Mouse (Mus musculus) lung, postnatal 0 days (tissue): Measurements from ENCODE around the gene Rab44. TPM values are rescaled to one million over a fixed set of nuclear protein-coding genes. Genes with fewer than 3 reads are reported as not detected.

Experiments
- ATAC-seq: fragments of 200-750 bp; cut with Nextera tagmentation; 2 replicates; pipeline ENCODE4 v1.8.0; 2017; ENCODE audit warnings: moderate library complexity
- DNase-seq: peaks from one replicate; pipeline ENCODE4 v3.0.0-alpha.2; 2016; ENCODE audit warnings: low spot score
- H3K27ac ChIP-seq: fragments of 300-500 bp; sonication (generic); 2 replicates; pipeline ENCODE4 v1.5.1; 2014; ENCODE audit warnings: antibody characterized with exemption, mild to moderate bottlenecking, low read length, mixed read lengths
- H3K27me3 ChIP-seq: fragments of 300-500 bp; sonication (generic); replicated peaks from 2 replicates; pipeline ENCODE4 v1.6.1; 2014; ENCODE audit warnings: low read length, mixed read lengths; ENCODE audit not compliant: insufficient read depth
- H3K36me3 ChIP-seq: fragments of 300-500 bp; sonication (generic); 2 replicates; pipeline ENCODE4 v1.6.1; 2014; ENCODE audit warnings: low read length, mixed read lengths; ENCODE audit not compliant: insufficient read depth
- H3K4me1 ChIP-seq: fragments of 300-500 bp; sonication (generic); 2 replicates; pipeline ENCODE4 v1.6.1; 2014; ENCODE audit warnings: antibody characterized with exemption, low read depth, low read length, mixed read lengths; ENCODE audit not compliant: insufficient read depth
- H3K4me2 ChIP-seq: fragments of 300-500 bp; sonication (generic); replicated peaks from 2 replicates; pipeline ENCODE4 v1.6.1; 2014; ENCODE audit warnings: low read depth, mild to moderate bottlenecking, low read length, moderate library complexity, mixed read lengths
- H3K4me3 ChIP-seq: fragments of 300-500 bp; sonication (generic); 2 replicates; pipeline ENCODE4 v1.5.1; 2014; ENCODE audit warnings: low read depth, low read length
- H3K9ac ChIP-seq: fragments of 300-500 bp; sonication (generic); replicated peaks from 2 replicates; pipeline ENCODE4 v1.6.1; 2014; ENCODE audit warnings: low read depth, mild to moderate bottlenecking
- H3K9me3 ChIP-seq: fragments of 300-500 bp; sonication (generic); 2 replicates; pipeline ENCODE4 v1.6.1; 2016; ENCODE audit warnings: low read length, mixed read lengths
- CTCF ChIP-seq: IDR thresholded peaks from 2 replicates; pipeline ENCODE4 v1.5.1; 2016; ENCODE audit warnings: antibody characterized with exemption, mild to moderate bottlenecking
- EP300 ChIP-seq: IDR thresholded peaks from 2 replicates; pipeline ENCODE4 v1.6.1; 2016; ENCODE audit warnings: antibody characterized with exemption, mild to moderate bottlenecking, control low read depth
- WGBS: fragments of 180-500 bp; shearing (Covaris S2); extraction: QIAGEN DNeasy Blood & Tissue Kit; methylation state at CpG from one replicate; pipeline ENCODE4 v1.1.7; 2014; 5-methylcytosine and 5-hydroxymethylcytosine counted together
- polyA plus RNA-seq: library from polyadenylated mRNA; unstranded; fragments of >200 nt; fragmentation: Nextera tagmentation; extraction: Ambion mirVana; gene quantifications from 2 replicates; pipeline ENCODE4 v1.2.1, GENCODE M21; 2015

The Rab44 gene
- polyA plus RNA-seq, 1 experiment from 2014 or later = 1.0 TPM

- Histone ChIP-seq H3K9me3 (no peaks in the 10 kb centered on the region), H3K27me3 (no peaks in the 10 kb centered on the region), H3K9ac (no peak overlapping the region), H3K27ac (no peak overlapping the region), H3K36me3 (no peaks in the 10 kb centered on the region), H3K4me3 (no peak overlapping the region), H3K4me1 (no peaks in the 10 kb centered on the region), H3K4me2 (no peak overlapping the region)
- WGBS = 94% methylated on average over 15 of the region's 15 CpGs
- TF ChIP-seq EP300 (no peak), CTCF (no peak)
- DNase-seq = no peak
- ATAC-seq = no peak
Measured at GRCm38 (mm10) chr17:29158899-29159298, 45.0 kb downstream of the Rab44 start.

- no peaks in the 10 kb centered on the region; the same call in 1 of the 2 replicates for H3K4me1 ChIP-seq
- DNase-seq (no peak), ATAC-seq (no peak)
- no peak overlapping the region for H3K27ac ChIP-seq
- no peaks in the 10 kb centered on the region for H3K27me3 ChIP-seq
- no peaks in the 10 kb centered on the region for H3K9me3 ChIP-seq
- no peaks in the 10 kb centered on the region for H3K36me3 ChIP-seq
- H3K4me2 ChIP-seq = no peak overlapping the region
- 95% methylated on average over 5 of the region's 5 CpGs for WGBS
- no peak overlapping the region for H3K9ac ChIP-seq
- no peak overlapping the region for H3K4me3 ChIP-seq
- TF ChIP-seq EP300 (no peak), CTCF (no peak)
Measured at GRCm38 (mm10) chr17:29159320-29159719, 45.4 kb downstream of the Rab44 start.

GRCm38 (mm10) chr17:29159743-29160455 is 46.0 kb downstream of the Rab44 start:
- peaks cover 5% of the 10 kb centered on the region for H3K4me1 ChIP-seq
- no peak overlapping the region for H3K9ac ChIP-seq
- H3K9me3 ChIP-seq = no peaks in the 10 kb centered on the region
- no peak overlapping the region for H3K27ac ChIP-seq
- H3K4me3 ChIP-seq = no peak overlapping the region
- ATAC-seq (no peak; the same call in 1 of the 2 replicates), DNase-seq (no peak)
- WGBS = 75% methylated on average over 16 of the region's 16 CpGs
- H3K4me2 ChIP-seq = no peak overlapping the region
- H3K36me3 ChIP-seq = no peaks in the 10 kb centered on the region
- no peaks in the 10 kb centered on the region for H3K27me3 ChIP-seq
- TF ChIP-seq CTCF = no peak
- TF ChIP-seq EP300 = no peak

GRCm38 (mm10) chr17:29162334-29162733 is 48.4 kb downstream of the Rab44 start:
- no peaks in the 10 kb centered on the region for H3K27me3 ChIP-seq
- H3K9ac ChIP-seq = no peak overlapping the region
- 96% methylated on average over 13 of the region's 13 CpGs for WGBS
- no peak for ATAC-seq
- H3K9me3 ChIP-seq = no peaks in the 10 kb centered on the region
- H3K36me3 ChIP-seq = no peaks in the 10 kb centered on the region
- no peak for DNase-seq
- H3K4me3 ChIP-seq = no peak overlapping the region
- TF ChIP-seq EP300 = no peak
- H3K4me1 ChIP-seq = peaks cover 5% of the 10 kb centered on the region
- no peak overlapping the region for H3K4me2 ChIP-seq
- H3K27ac ChIP-seq = no peak overlapping the region

- WGBS = 8% methylated on average over 17 of the region's 17 CpGs
- no peaks in the 10 kb centered on the region for H3K9me3 ChIP-seq
- H3K27me3 ChIP-seq = no peaks in the 10 kb centered on the region
- DNase-seq (peak; percentile 64), ATAC-seq (peak; percentile 63)
- H3K36me3 ChIP-seq = no peaks in the 10 kb centered on the region
- H3K4me1 ChIP-seq = peaks cover 5% of the 10 kb centered on the region
- no peak overlapping the region for H3K4me3 ChIP-seq
- TF ChIP-seq EP300 (no peak), CTCF (no peak)
- H3K27ac ChIP-seq = no peak overlapping the region
- H3K9ac ChIP-seq = no peak overlapping the region
- H3K4me2 ChIP-seq = no peak overlapping the region; the same call in 1 of the 2 replicates
Measured at GRCm38 (mm10) chr17:29164469-29165111, 50.6 kb downstream of the Rab44 start.

- Histone ChIP-seq H3K9ac (no peak overlapping the region), H3K4me1 (peaks cover 5% of the 10 kb centered on the region), H3K4me3 (no peak overlapping the region), H3K4me2 (no peak overlapping the region), H3K36me3 (no peaks in the 10 kb centered on the region), H3K27ac (no peak overlapping the region), H3K27me3 (no peaks in the 10 kb centered on the region), H3K9me3 (no peaks in the 10 kb centered on the region)
- no peak for TF ChIP-seq EP300
- TF ChIP-seq CTCF = no peak
- ATAC-seq (no peak), DNase-seq (no peak)
- 39% methylated on average over 6 of the region's 6 CpGs for WGBS
Measured at GRCm38 (mm10) chr17:29165452-29165851, 51.5 kb downstream of the Rab44 start.
